Mouse (Mus musculus) C2C12 (cell line): ENCODE data around the gene BC037034.

Experiments used
- CTCF ChIP-seq: IDR thresholded peaks from one replicate; pipeline ENCODE4 v1.5.1; 2011; ENCODE audit not compliant: control insufficient read depth, insufficient read depth, insufficient read length
- MAX ChIP-seq: IDR thresholded peaks from one replicate; pipeline ENCODE4 v1.6.1; 2011; ENCODE audit warnings: mild to moderate bottlenecking, control low read depth
- MYOG ChIP-seq: IDR thresholded peaks from one replicate; pipeline ENCODE4 v1.6.1; 2011; ENCODE audit not compliant: control insufficient read depth, insufficient read length; ENCODE audit errors: extremely low read depth
- USF1 ChIP-seq: IDR thresholded peaks from one replicate; pipeline ENCODE4 v1.6.1; 2011; ENCODE audit warnings: low read depth, mild to moderate bottlenecking, control low read depth, moderate library complexity

DNA sequence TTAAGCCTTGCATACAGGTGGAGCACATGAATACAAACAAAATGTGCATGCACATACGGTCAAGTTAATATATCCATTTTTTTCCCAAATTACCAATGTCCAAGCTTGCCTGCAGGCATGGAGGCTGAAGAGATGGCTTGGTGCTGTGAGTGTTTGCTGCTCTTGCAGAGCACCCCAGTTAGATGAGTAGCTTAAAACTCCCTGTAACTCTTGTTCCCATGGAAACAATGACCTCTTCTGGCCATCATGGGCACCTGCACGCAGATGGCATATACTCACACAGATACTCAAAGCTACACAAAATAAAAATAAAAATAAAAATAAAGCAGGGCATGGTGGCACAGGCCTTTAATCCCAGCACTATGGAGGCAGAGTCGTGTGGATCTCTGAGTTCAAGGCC, 10.8 kb downstream of the BC037034 start:
- TF ChIP-seq MAX: no peak
- no peak for TF ChIP-seq CTCF
- no peak for TF ChIP-seq MYOG
- no peak for TF ChIP-seq USF1
